Comparison of ENCODE assay signal across 11 mouse cellular contexts in genomic region chr5:27029784-27030183, GRCm38 (mm10).
DNase-seq lines count a peak whose midpoint lies in the region; ATAC-seq and TF ChIP-seq lines count a peak whose summit lies in the region.
"Had no signal": no experiment of that assay in that cellular context is flagged by ENCODE, and none has a peak within 500 bp of the region (broad histone marks: within the 10 kb centered on the region; RNA-seq: fewer than 3 reads in every experiment).

No protein-coding gene starts in this region.

- ATAC-seq in kidney, embryonic 16.5 days (ENCODE audit: low FRiP score, low TSS enrichment): no peak

- H3K36me3 ChIP-seq in kidney, embryonic 16.5 days (ENCODE audit: insufficient read depth, low read length): no peaks in the 10 kb centered on the region
- H3K36me3 ChIP-seq: liver, embryonic 15.5 days; neural tube, embryonic 13.5 days had no signal

- H3K9me3 ChIP-seq in kidney, embryonic 16.5 days (ENCODE audit: low read length): no peaks in the 10 kb centered on the region
- H3K9me3 ChIP-seq: liver, embryonic 15.5 days; neural tube, embryonic 13.5 days had no signal

- WGBS in cerebellum, adult 2 months: 44% methylated on average over 5 of the region's 5 CpGs
- WGBS in kidney, embryonic 16.5 days: 8% methylated on average over 5 of the region's 5 CpGs

- no peak overlapping the region for H3K4me2 ChIP-seq in kidney, embryonic 16.5 days (replicated peaks; ENCODE audit: low read depth, low read length)
- H3K4me2 ChIP-seq: liver, embryonic 15.5 days; neural tube, embryonic 13.5 days had no signal

- peak; percentile 37; the same call in 1 of the 2 replicates for TF ChIP-seq CTCF in cerebellum, adult 2 months (IDR thresholded peaks at IDR 0.05; ENCODE audit: borderline replicate concordance, insufficient read depth, low read depth, low read length)

- H3K4me1 ChIP-seq in cerebellum, adult 2 months (ENCODE audit: control insufficient read depth, insufficient read depth, low read length): peaks cover 1% of the 10 kb centered on the region
- no peaks in the 10 kb centered on the region for H3K4me1 ChIP-seq in kidney, embryonic 16.5 days (ENCODE audit: insufficient read depth, low read length)
- H3K4me1 ChIP-seq: liver, embryonic 15.5 days; neural tube, embryonic 13.5 days had no signal

- no peaks in the 10 kb centered on the region for H3K27me3 ChIP-seq in cerebellum, adult 2 months (ENCODE audit: control insufficient read depth, insufficient read depth, low read length)
- no peaks in the 10 kb centered on the region for H3K27me3 ChIP-seq in kidney, embryonic 16.5 days (ENCODE audit: insufficient read depth, low read length)
- H3K27me3 ChIP-seq: liver, embryonic 15.5 days; neural tube, embryonic 13.5 days had no signal

- no peak overlapping the region for H3K4me3 ChIP-seq in cerebellum, adult 2 months (replicated peaks; ENCODE audit: insufficient read depth, low read depth, low read length)
- no peak overlapping the region for H3K4me3 ChIP-seq in kidney, embryonic 16.5 days (ENCODE audit: low read length)
- H3K4me3 ChIP-seq: liver, embryonic 15.5 days; neural tube, embryonic 13.5 days had no signal

- no peak overlapping the region for H3K9ac ChIP-seq in kidney, embryonic 16.5 days (replicated peaks; ENCODE audit: low read length)
- H3K9ac ChIP-seq: liver, embryonic 15.5 days; neural tube, embryonic 13.5 days had no signal

- peak in 1 of 2 experiments; percentile 46 for DNase-seq in cerebellum, adult 2 months
- no peak for DNase-seq in cerebellum, adult 9-11 months
- peak; percentile 3 to 5 for DNase-seq in kidney, postnatal 4 days
- DNase-seq in NIH3T3 (ENCODE audit: low read depth): peak; percentile 6
- DNase-seq in embryo, embryonic 9.5 days (ENCODE audit: extremely low spot score): peak; percentile 24
- no peak for DNase-seq in thymus, postnatal 25 days
- no peak for DNase-seq in gastrocnemius, postnatal 4 days (ENCODE audit: low spot score in 2 of 2)
- DNase-seq: B cell, adult 2 months had no signal

- no peak overlapping the region for H3K27ac ChIP-seq in cerebellum, adult 2 months (ENCODE audit: insufficient read depth, low read length)
- no peak overlapping the region for H3K27ac ChIP-seq in kidney, embryonic 16.5 days (ENCODE audit: low read length)
- H3K27ac ChIP-seq: liver, embryonic 15.5 days; neural tube, embryonic 13.5 days had no signal

- TF ChIP-seq POLR2A in cerebellum, adult 2 months (IDR thresholded peaks at IDR 0.05; ENCODE audit: borderline replicate concordance, insufficient read depth, low read length): no peak

Comparison
In these comparisons a context has a peak if more than half of its experiments do, and no peak if none do; other contexts are left out.
1. DNase-seq: peak in kidney, postnatal 4 days (2 of 2), NIH3T3 (single experiment) and embryo, embryonic 9.5 days (single experiment); none in cerebellum, adult 9-11 months (single experiment), thymus, postnatal 25 days (single experiment) and gastrocnemius, postnatal 4 days (0 of 2).